Mouse (Mus musculus) liver, embryonic 14.5 days (tissue): ENCODE measurements around the gene Abcb10.

Source experiments
- CTCF ChIP-seq: IDR thresholded peaks from 2 replicates; pipeline ENCODE4 v1.5.1; 2016; ENCODE audit warnings: antibody characterized with exemption, low read depth, control low read depth
- EP300 ChIP-seq: IDR thresholded peaks from 2 replicates; pipeline ENCODE4 v1.6.1; 2016; ENCODE audit warnings: antibody characterized with exemption, low read depth

DNA sequence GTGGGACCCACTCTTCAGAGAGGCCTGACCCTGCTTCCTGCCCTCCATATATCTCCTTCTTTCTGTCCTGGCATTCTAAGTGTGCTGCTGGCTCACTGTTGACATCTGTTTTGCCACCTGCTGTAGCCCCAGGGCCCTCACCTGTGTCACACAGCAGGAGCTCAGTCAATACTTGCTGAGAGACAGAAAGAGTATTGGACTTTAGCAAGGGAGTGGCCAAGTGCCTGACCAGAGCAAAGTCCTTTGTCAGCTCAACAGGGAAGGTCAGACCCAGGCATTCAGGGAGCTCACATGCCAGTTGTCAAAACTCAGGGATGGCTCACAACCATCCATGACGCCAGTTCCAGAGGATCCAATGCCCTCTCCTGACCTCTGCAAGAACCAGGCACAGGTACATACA lies 9.4 kb downstream of the Abcb10 start:
- TF ChIP-seq CTCF (no peak), EP300 (no peak)
